Mouse (Mus musculus) spleen, adult 2 months (tissue): ENCODE data around the gene Tm9sf3.

Experiments
- CTCF ChIP-seq: fragments of 200-500 bp; IDR thresholded peaks from 2 replicates; pipeline ENCODE4 v1.5.1; 2011; ENCODE audit warnings: mild to moderate bottlenecking, inconsistent platforms; ENCODE audit not compliant: insufficient read depth, insufficient read length, insufficient replicate concordance; ENCODE audit errors: extremely low read depth
- POLR2A ChIP-seq: fragments of 200-500 bp; IDR thresholded peaks from 2 replicates; pipeline ENCODE4 v1.6.1; 2011; ENCODE audit warnings: low read depth, low read length, inconsistent platforms

DNA sequence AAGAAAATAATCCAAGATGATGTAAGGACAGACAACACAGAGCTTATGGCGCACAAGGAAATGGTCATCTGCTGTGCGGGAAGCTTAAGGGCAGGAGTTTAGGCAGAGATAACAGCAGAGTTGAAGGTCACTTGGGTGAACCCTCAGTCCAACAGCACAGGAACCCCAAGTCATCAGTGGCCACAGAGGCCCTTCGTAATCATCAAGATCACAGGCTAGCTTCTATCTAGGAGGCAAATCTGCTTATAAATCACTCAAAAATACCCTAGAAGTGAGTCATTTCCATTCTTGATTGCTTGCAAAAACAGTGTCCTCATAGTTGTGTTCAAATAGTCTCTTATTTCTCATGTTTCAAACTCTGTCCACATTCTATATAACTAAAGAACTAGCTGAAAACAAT lies 15.5 kb downstream of the Tm9sf3 start:
- TF ChIP-seq CTCF (no peak), POLR2A (no peak)
